Mouse (Mus musculus) ES-Bruce4 (cell line): ENCODE measurements at regions not wholly inside any gene's neighbourhood (a gene's known extent, or its start where the extent isn't known, plus 50 kb on each side); places are given as distances from the start of the nearest gene placed in this dataset.

Experiments
- CTCF ChIP-seq: IDR thresholded peaks from one replicate; pipeline ENCODE4 v1.8.1; 2011; ENCODE audit warnings: low read depth, low read length
- EP300 ChIP-seq: IDR thresholded peaks from 2 replicates; pipeline ENCODE4 v1.6.1; 2011; ENCODE audit warnings: low read depth, low read length; ENCODE audit not compliant: insufficient read depth
- POLR2A ChIP-seq: IDR thresholded peaks from one replicate; pipeline ENCODE4 v1.8.1; 2011; ENCODE audit warnings: low read length; ENCODE audit not compliant: insufficient read depth

DNA sequence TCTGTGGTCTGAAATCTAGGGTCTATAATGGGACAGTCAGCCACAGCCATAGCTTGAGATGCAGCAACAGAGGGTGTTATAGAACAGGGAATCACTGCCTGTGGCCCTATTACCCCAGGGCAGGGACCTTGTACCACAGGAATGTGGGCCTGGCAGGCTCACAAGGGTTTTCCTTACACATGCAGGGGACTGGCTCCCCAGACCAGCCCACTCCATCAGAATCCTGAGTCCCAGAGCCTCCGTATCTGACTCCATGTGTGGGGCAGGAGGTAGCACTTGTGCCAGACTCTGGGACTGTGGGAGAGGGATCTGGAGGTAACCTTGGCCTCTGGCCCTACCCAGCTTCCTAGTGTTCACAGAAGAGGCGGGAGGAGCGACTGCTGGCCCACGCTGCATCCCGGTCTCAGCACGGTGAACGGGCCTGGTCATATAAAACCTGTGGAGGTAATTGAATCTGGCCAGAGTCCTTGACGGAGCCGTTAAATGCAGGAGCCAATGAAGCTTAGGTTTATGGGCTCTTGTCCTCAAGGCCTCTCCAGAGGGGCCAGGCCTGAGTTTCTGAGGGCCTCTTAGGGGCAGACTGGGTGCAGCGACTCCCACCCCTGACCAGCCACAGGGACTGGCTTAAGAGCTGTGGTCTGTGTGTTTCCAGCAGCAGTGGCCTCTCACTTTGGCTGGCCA, 119.4 kb downstream of the Kif26a start:
- TF ChIP-seq POLR2A = no peak
- no peak for TF ChIP-seq EP300
- TF ChIP-seq CTCF = no peak
